Mouse (Mus musculus): ENCODE measurements at regions not wholly inside any gene's neighbourhood (a gene's known extent, or its start where the extent isn't known, plus 50 kb on each side); places are given as distances from the start of the nearest gene placed in this dataset.

DNA sequence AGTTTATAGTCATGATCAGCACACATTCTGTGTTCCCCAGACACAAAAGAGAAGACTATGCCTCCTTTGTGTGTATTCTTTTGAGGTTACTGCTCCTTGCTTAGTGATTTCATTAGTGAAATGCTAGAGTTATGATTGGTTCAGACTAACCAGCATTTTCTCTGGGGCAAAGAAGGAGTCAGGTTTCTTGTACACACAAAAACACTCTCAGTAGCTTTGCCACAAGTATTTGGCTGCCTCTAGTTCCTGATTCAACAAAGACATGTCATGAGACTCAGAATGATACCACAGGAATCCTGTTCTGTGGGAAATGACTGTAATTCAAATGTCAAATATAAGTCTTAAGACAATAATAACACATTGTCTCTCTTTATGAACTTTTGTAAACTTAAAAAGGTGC, 86.9 kb downstream of the Alx1 start:
- DNase-seq (ENCODE audit: low spot score in 2 of 2), result no peak

DNA sequence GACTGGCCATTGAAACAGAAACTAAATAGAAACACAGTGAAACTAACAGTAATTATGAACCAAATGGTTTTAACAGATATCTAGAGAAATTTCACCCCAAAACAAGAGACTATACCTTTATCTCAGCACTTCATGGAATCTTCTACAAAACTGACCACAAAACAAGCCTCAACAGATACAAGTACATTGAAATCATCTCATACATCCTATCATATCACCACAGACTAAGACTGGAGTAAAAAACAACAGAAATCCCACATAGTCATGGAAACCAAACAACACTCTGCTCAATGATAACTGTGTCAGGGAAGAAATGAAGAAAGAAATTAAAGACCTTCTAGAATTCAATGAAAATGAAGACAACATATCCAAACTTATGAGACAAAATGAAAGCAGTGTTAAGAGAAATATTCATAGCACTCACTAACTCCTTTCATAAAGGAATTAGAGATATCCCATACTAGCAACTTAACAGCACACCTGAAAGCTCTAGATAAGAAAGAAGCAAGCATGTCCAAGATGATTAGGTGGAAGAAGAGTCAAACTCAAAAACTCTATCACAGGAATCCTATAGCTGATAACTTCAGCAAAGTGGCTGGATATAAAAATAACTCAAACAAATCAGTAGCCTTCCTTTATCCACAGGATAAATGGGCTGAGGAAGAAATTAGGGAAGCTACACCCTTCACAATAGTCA, 89.0 kb downstream of the Alx1 start:
- DNase-seq (ENCODE audit: low spot score in 2 of 2), result no peak

GRCm38 (mm10) chr10:102931445-102931844, 98.6 kb downstream of the Alx1 start:
- no peak for DNase-seq (ENCODE audit: low spot score in 2 of 2)

DNA sequence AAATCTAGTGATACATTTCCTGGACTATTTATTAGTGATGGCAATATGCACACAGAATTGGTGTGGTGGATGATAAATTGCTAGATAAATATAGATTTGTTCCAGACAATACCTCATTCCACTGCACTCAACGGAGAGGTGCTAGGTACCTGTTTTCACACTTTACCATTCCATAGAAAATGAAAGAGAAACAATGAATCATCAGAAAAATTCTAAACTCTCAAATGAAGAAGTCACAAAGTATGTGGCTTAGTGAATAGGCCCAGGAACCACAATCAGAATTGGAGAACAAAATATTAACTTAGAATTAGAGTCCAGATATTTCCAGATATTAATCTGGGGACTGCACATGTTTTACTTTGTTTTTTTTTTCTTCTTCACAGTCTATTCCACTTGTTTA, 101.4 kb downstream of the Alx1 start:
- no peak for DNase-seq (ENCODE audit: low spot score in 2 of 2)

GRCm38 (mm10) chr10:102897368-102897767, 132.6 kb downstream of the Alx1 start:
- DNase-seq (ENCODE audit: low spot score in 2 of 2), result no peak

- no peak for DNase-seq (ENCODE audit: low spot score in 2 of 2)
These were observed 134.1 kb downstream of the Alx1 start for GRCm38 (mm10) chr10:102895952-102896351.

GRCm38 (mm10) chr10:102892373-102892772, 137.6 kb downstream of the Alx1 start:
- no peak for DNase-seq (ENCODE audit: low spot score in 2 of 2)

DNA sequence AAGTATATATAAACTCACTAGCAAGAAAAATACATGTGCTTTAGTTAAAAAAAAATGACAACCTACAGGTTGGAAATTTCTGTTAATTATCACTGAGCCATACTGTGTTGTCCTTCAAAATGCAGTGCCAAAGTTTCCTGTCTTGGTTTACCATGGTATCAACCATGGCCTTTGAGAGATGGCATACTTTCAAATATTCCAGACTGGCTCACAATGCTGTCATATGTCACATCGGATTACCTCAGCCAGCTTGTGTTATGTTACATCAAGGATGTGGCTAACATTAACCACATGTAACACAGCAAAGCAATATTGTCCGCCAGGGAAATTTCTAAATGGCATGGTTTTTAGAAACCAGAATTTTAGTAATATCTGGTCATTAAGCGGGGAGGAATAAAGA, 140.3 kb downstream of the Alx1 start:
- no peak for DNase-seq (ENCODE audit: low spot score in 2 of 2)

- DNase-seq (ENCODE audit: low spot score in 2 of 2), result no peak
These were observed 148.1 kb downstream of the Alx1 start for GRCm38 (mm10) chr10:102881824-102882438.

DNA sequence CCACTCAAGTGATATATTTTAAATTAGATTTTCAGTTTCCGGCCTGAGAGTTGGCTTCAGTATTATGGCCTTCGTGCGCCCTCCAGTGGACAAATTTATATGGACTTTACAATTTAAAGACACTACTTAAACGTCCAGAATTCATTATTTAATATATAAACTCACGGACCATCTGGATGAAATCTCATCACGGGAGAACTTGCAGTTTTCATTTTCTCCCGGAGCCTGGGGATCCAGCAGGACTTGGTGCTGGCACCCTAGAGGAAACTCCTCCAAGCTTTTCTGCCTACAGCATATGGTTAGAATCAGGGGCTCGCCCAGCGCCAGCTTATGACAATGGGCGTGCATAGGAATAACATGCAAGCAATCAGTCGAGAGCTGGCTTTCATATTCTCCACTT, 152.0 kb downstream of the Alx1 start:
- DNase-seq (ENCODE audit: low spot score in 2 of 2), result no peak

DNA sequence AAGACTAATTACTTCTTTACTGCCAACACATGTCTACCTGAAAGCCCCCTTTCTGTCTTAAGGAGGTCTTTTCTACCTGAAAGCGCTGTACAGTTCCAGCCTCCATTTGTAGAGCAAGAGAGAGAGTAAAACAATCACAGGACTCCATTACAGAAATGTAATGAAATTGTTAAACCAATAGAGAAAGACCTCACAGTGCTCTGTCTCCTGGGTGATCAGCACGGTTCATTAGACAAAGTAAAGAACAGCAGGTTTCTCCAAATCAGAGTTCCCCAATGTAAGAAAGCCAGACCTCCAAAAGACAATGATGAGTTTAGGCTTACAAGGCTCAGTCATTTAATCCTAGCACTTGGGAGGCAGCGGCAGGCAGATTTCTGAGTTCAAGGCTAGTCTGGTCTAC, 153.1 kb downstream of the Alx1 start:
- DNase-seq (ENCODE audit: low spot score in 2 of 2), result no peak

GRCm38 (mm10) chr10:102866920-102867319, 163.1 kb downstream of the Alx1 start:
- no peak for DNase-seq (ENCODE audit: low spot score in 2 of 2)

DNA sequence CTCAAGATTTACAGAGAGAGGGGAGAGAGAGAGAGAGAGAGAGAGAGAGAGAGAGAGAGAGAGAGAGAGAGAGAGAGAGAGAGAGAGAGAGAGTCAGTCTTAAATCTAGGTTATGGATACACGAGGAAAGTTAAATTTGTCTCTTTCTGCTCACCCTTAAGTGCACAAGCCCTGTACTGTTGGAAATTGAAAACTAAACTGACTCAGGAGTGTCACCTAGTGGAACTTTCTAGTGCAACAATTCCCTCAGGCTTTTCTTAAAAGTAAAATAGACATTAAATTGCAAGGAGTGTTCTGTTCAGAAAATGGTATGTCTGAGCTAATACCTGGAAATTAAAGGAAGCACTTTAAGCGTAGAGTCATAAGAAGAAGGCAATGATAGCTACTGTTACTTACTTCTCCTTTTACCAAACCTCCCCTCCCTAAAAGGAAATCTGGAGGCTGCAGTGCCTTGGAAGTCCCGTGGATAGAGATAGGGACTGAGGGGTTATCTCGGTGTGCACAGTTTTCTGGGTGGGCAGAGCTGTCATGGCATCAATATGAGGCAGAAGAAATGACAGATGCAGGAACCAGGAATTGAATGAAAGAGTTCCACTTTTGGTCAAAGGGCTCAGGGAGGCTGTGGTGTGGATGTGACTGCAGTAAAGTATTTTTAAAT, 193.3 kb downstream of the Alx1 start:
- no peak for DNase-seq (ENCODE audit: low spot score in 2 of 2)

GRCm38 (mm10) chr10:102835814-102836213, 194.2 kb downstream of the Alx1 start:
- DNase-seq (ENCODE audit: low spot score in 2 of 2), result no peak

GRCm38 (mm10) chr10:102829606-102830005, 200.4 kb downstream of the Alx1 start:
- no peak for DNase-seq (ENCODE audit: low spot score in 2 of 2)

- no peak for DNase-seq (ENCODE audit: low spot score in 2 of 2)
These were observed 206.6 kb downstream of the Alx1 start for GRCm38 (mm10) chr10:102823434-102823833.

GRCm38 (mm10) chr10:102801391-102801790, 228.6 kb downstream of the Alx1 start:
- DNase-seq (ENCODE audit: low spot score in 2 of 2), result no peak

- DNase-seq (ENCODE audit: low spot score in 2 of 2), result no peak
These were observed 250.8 kb downstream of the Alx1 start for GRCm38 (mm10) chr10:102779243-102779642.

DNA sequence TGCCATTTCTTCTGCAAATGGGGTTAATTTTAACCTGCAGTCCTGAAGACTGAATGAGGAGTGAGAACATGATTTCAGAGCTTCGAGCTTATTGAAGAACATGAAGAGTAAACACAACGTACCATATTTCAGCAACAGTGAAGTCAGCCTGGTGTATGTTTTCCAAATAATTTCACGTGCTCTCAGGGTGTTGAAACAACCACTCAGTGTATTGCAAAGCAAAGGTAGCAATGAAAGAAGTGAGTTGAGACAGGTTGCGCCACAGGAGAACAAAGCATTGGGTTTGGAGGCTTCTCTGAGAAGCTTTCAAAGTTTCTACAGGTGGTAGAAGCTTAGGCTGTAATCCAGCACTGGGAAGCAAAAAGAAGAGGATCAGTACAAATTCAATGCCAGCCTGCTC, 251.7 kb downstream of the Rassf9 start:
- DNase-seq (ENCODE audit: low spot score in 2 of 2), result no peak

GRCm38 (mm10) chr10:102762378-102762777, 250.4 kb downstream of the Rassf9 start:
- DNase-seq (ENCODE audit: low spot score in 2 of 2), result no peak

DNA sequence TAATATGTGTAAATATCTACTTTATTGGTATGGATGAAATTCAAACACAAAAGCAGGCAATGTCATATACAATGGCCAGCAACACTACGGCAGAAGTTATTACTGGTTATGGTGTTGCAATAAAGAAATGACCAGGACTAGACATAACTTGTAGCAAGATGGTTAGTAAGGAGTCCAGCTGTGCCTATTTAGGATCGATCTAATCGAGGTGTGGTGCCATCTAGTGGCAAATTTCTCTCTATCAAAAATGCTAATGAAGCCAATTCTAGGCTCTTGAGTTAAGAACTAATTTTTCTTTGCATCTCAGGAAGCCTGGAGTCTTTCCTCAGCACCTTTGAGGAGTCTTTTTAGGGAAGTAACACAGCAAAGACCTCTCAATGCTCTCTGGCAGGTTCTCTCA, 223.2 kb downstream of the Rassf9 start:
- DNase-seq (ENCODE audit: low spot score in 2 of 2), result peak; percentile 11 to 27

DNA sequence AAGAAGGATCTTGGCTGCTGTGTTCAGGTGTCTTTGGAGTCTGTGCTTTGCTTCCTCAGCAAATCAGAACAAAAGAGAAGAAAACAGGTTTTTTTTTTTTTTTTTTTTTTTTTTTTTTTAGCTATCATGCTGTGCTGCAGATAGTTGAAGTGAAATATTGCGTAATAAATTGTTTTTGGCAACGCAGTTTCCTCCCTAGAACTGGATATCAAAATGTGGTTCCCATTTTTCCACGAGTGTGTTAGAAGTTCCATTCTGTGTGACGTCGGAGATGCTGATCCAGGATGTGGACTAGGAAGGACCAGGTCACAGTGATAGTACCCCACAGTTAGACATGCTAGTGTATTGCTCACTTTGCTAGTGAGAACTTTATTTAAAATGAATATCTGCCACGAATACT, 220.4 kb downstream of the Rassf9 start:
- DNase-seq (ENCODE audit: low spot score in 2 of 2), result no peak

- DNase-seq (ENCODE audit: low spot score in 2 of 2), result no peak
These were observed 200.2 kb downstream of the Rassf9 start for GRCm38 (mm10) chr10:102712263-102712662.
